Mouse (Mus musculus): ENCODE results near the gene Cct3. TPM values are rescaled to one million over a fixed set of nuclear protein-coding genes. Genes with fewer than 3 reads are reported as not detected.
"Not testable (repeated sequence)": the region's sequence is repeated elsewhere in the genome, so short reads cannot be mapped to it uniquely, and the experiment has no call there.

Cct3 gene
- polyA plus RNA-seq (2012; ENCODE audit: insufficient read depth, insufficient read length, missing spikeins) = 75.3 and 76.5 TPM in 2 replicates

- TF ChIP-seq POLR2A (IDR thresholded peaks at IDR 0.05; ENCODE audit: borderline replicate concordance, low read depth, low read length) = no peak
- TF ChIP-seq CTCF (IDR thresholded peaks at IDR 0.05; ENCODE audit: low read depth, low read length) = no peak
- peaks cover 7% of the 10 kb centered on the region for H3K4me1 ChIP-seq (ENCODE audit: control insufficient read depth, insufficient read depth, low read length)
- peak within 1 kb of the TSS; percentile 92 for H3K27ac ChIP-seq (ENCODE audit: insufficient read depth, low read depth, low read length)
- H3K4me3 ChIP-seq (ENCODE audit: insufficient read depth, low read length) = peak within 1 kb of the TSS; percentile 75
These were observed at the start of gene Cct3, which contains the start of gene Tsacc for GRCm38 (mm10) chr3:88296561-88297318. Gene Cct3, plus strand, starts transcription at chr3:88297116. Gene Tsacc, minus strand, starts transcription at chr3:88296999.

GRCm38 (mm10) chr3:88247666-88248065 lies 49.2 kb upstream of the Cct3 start:
- no peak for TF ChIP-seq POLR2A (IDR thresholded peaks at IDR 0.05; ENCODE audit: borderline replicate concordance, low read depth, low read length)
- TF ChIP-seq CTCF (IDR thresholded peaks at IDR 0.05; ENCODE audit: low read depth, low read length) = no peak
- no peaks in the 10 kb centered on the region for H3K4me1 ChIP-seq (ENCODE audit: control insufficient read depth, insufficient read depth, low read length)
- H3K27ac ChIP-seq (ENCODE audit: insufficient read depth, low read depth, low read length) = no peak overlapping the region
- H3K4me3 ChIP-seq (ENCODE audit: insufficient read depth, low read length) = no peak overlapping the region

- H3K4me3 ChIP-seq (ENCODE audit: insufficient read depth, low read length) = no peak overlapping the region
- no peak overlapping the region for H3K27ac ChIP-seq (ENCODE audit: insufficient read depth, low read depth, low read length)
- H3K4me1 ChIP-seq (ENCODE audit: control insufficient read depth, insufficient read depth, low read length) = no peaks in the 10 kb centered on the region
- TF ChIP-seq CTCF (IDR thresholded peaks at IDR 0.05; ENCODE audit: low read depth, low read length) (no peak), POLR2A (IDR thresholded peaks at IDR 0.05; ENCODE audit: borderline replicate concordance, low read depth, low read length) (no peak)
These were observed 48.5 kb upstream of the Cct3 start for GRCm38 (mm10) chr3:88248406-88248805.

- TF ChIP-seq CTCF (IDR thresholded peaks at IDR 0.05; ENCODE audit: low read depth, low read length) (no peak), POLR2A (IDR thresholded peaks at IDR 0.05; ENCODE audit: borderline replicate concordance, low read depth, low read length) (no peak)
- Histone ChIP-seq H3K27ac (ENCODE audit: insufficient read depth, low read depth, low read length) (no peak overlapping the region), H3K4me1 (ENCODE audit: control insufficient read depth, insufficient read depth, low read length) (no peaks in the 10 kb centered on the region), H3K4me3 (ENCODE audit: insufficient read depth, low read length) (no peak overlapping the region)
These were observed 44.2 kb upstream of the Cct3 start for GRCm38 (mm10) chr3:88252739-88253138.

GRCm38 (mm10) chr3:88254268-88254926 lies 42.5 kb upstream of the Cct3 start, which contains the start of gene Rhbg:
Gene Rhbg, minus strand, starts transcription at chr3:88254709.
- H3K4me1 ChIP-seq (ENCODE audit: control insufficient read depth, insufficient read depth, low read length) = no peaks in the 10 kb centered on the region
- H3K4me3 ChIP-seq (ENCODE audit: insufficient read depth, low read length) = peak within 1 kb of the TSS; percentile 52
- H3K27ac ChIP-seq (ENCODE audit: insufficient read depth, low read depth, low read length) = no peak within 1 kb of the TSS
- TF ChIP-seq POLR2A (IDR thresholded peaks at IDR 0.05; ENCODE audit: borderline replicate concordance, low read depth, low read length) = no peak
- TF ChIP-seq CTCF (IDR thresholded peaks at IDR 0.05; ENCODE audit: low read depth, low read length) = no peak

- Histone ChIP-seq H3K27ac (ENCODE audit: insufficient read depth, low read depth, low read length) (no peak overlapping the region), H3K4me1 (ENCODE audit: control insufficient read depth, insufficient read depth, low read length) (no peaks in the 10 kb centered on the region)
- TF ChIP-seq POLR2A (IDR thresholded peaks at IDR 0.05; ENCODE audit: borderline replicate concordance, low read depth, low read length) (no peak), CTCF (IDR thresholded peaks at IDR 0.05; ENCODE audit: low read depth, low read length) (no peak)
These were observed 41.0 kb upstream of the Cct3 start for GRCm38 (mm10) chr3:88255950-88256349.

GRCm38 (mm10) chr3:88256382-88256781 lies 40.5 kb upstream of the Cct3 start:
- H3K27ac ChIP-seq (ENCODE audit: insufficient read depth, low read depth, low read length) = no peak overlapping the region
- TF ChIP-seq POLR2A (IDR thresholded peaks at IDR 0.05; ENCODE audit: borderline replicate concordance, low read depth, low read length) = no peak
- TF ChIP-seq CTCF (IDR thresholded peaks at IDR 0.05; ENCODE audit: low read depth, low read length) = no peak
- H3K4me1 ChIP-seq (ENCODE audit: control insufficient read depth, insufficient read depth, low read length) = no peaks in the 10 kb centered on the region
- H3K4me3 ChIP-seq (ENCODE audit: insufficient read depth, low read length) = no peak overlapping the region

More at GRCm38 (mm10) chr3:88255950-88256349, 41.0 kb upstream of the Cct3 start:
- no peak overlapping the region for H3K4me3 ChIP-seq (ENCODE audit: insufficient read depth, low read length)

- Histone ChIP-seq H3K27ac (ENCODE audit: insufficient read depth, low read depth, low read length) (no peak overlapping the region), H3K4me1 (ENCODE audit: control insufficient read depth, insufficient read depth, low read length) (no peaks in the 10 kb centered on the region), H3K4me3 (ENCODE audit: insufficient read depth, low read length) (no peak overlapping the region)
- no peak for TF ChIP-seq POLR2A (IDR thresholded peaks at IDR 0.05; ENCODE audit: borderline replicate concordance, low read depth, low read length)
- no peak for TF ChIP-seq CTCF (IDR thresholded peaks at IDR 0.05; ENCODE audit: low read depth, low read length)
These were observed 34.6 kb upstream of the Cct3 start for GRCm38 (mm10) chr3:88262346-88262745.

GRCm38 (mm10) chr3:88268014-88268413 lies 28.9 kb upstream of the Cct3 start:
- H3K27ac ChIP-seq (ENCODE audit: insufficient read depth, low read depth, low read length); H3K4me1 ChIP-seq (ENCODE audit: control insufficient read depth, insufficient read depth, low read length); H3K4me3 ChIP-seq (ENCODE audit: insufficient read depth, low read length): not testable (repeated sequence)

GRCm38 (mm10) chr3:88268991-88269390 lies 27.9 kb upstream of the Cct3 start:
- H3K4me1 ChIP-seq (ENCODE audit: control insufficient read depth, insufficient read depth, low read length) = no peaks in the 10 kb centered on the region
- TF ChIP-seq CTCF (IDR thresholded peaks at IDR 0.05; ENCODE audit: low read depth, low read length) = no peak
- no peak for TF ChIP-seq POLR2A (IDR thresholded peaks at IDR 0.05; ENCODE audit: borderline replicate concordance, low read depth, low read length)

GRCm38 (mm10) chr3:88271298-88271697 lies 25.6 kb upstream of the Cct3 start:
- not testable (repeated sequence) for H3K4me1 ChIP-seq (ENCODE audit: control insufficient read depth, insufficient read depth, low read length); H3K27ac ChIP-seq (ENCODE audit: insufficient read depth, low read depth, low read length)

More at GRCm38 (mm10) chr3:88268991-88269390, 27.9 kb upstream of the Cct3 start:
- no peak overlapping the region for H3K27ac ChIP-seq (ENCODE audit: insufficient read depth, low read depth, low read length)
- H3K4me3 ChIP-seq (ENCODE audit: insufficient read depth, low read length) = no peak overlapping the region

More at GRCm38 (mm10) chr3:88271298-88271697, 25.6 kb upstream of the Cct3 start:
- not testable (repeated sequence) for H3K4me3 ChIP-seq (ENCODE audit: insufficient read depth, low read length)

Measured in bone marrow macrophage, adult 2 months (primary cell).